ENCODE assay signal across 9 mouse cellular contexts in the genomic region with DNA sequence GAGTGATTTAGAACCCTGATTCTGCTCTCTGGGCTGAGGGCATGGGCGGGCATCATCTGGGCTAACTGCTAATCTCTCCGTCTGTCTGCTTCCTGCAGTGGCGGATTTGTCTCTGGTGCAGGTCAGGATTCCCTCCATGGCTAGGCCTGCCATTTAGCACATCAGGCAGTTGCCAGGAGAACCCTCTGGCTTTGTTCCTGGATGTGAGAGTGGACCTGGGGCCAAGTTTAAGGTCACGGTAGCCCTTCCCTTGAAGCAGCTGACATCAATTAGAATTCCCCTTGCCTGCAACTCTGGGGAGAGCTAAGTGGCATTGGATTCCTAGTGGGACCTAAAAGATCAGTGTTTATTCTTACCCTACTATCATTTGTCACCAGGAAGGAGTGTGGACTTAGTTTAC.
A peak's percentile ranks its signal among the peaks of the same experiment; 100 is the strongest.
DNase-seq lines count a peak whose midpoint lies in the region.
"Had no signal": no experiment of that assay in that cellular context is flagged by ENCODE, and none has a peak within 500 bp of the region (broad histone marks: within the 10 kb centered on the region; RNA-seq: fewer than 3 reads in every experiment).

No protein-coding gene starts in this region.

- peaks cover 13% of the 10 kb centered on the region; the same call in 1 of the 2 replicates for H3K36me3 ChIP-seq in heart, embryonic 10.5 days

- peak; percentile 98 for DNase-seq in heart, adult 11 months
- DNase-seq in heart, embryonic 10.5 days (ENCODE audit: low spot score), result no peak
- DNase-seq in adipocyte (ENCODE audit: low spot score), result peak; percentile 20
- DNase-seq in cerebellum, adult 9-11 months, result peak; percentile 63
- peak; percentile 72 for DNase-seq in heart, adult 8-10 months (ENCODE audit: low spot score)
- DNase-seq in spleen, postnatal 10 days (ENCODE audit: low spot score in 2 of 2), result no peak
- no peak for DNase-seq in urinary bladder, postnatal 25 days (ENCODE audit: low spot score)
- DNase-seq in layer of hippocampus, adult 18-20 months (ENCODE audit: low spot score in 2 of 2), result no peak

- peaks cover 5% of the 10 kb centered on the region; the same call in 1 of the 2 replicates for H3K4me1 ChIP-seq in heart, embryonic 10.5 days

- H3K4me3 ChIP-seq in heart, embryonic 10.5 days, result no peak overlapping the region

- no peak overlapping the region for H3K27ac ChIP-seq in heart, embryonic 10.5 days
- H3K27ac ChIP-seq: macrophage had no signal

- 84% methylated on average over 4 of the region's 4 CpGs for WGBS in heart, embryonic 10.5 days

- H3K27me3 ChIP-seq in heart, embryonic 10.5 days (ENCODE audit: insufficient read depth, poor library complexity, severe bottlenecking), result no peaks in the 10 kb centered on the region

- H3K9me3 ChIP-seq in heart, embryonic 10.5 days, result no peaks in the 10 kb centered on the region

Comparison
In these comparisons a context has a peak if more than half of its experiments do, and no peak if none do; other contexts are left out.
1. DNase-seq: peak in heart, adult 11 months (single experiment), adipocyte (single experiment), cerebellum, adult 9-11 months (single experiment) and heart, adult 8-10 months (single experiment); none in heart, embryonic 10.5 days (single experiment), spleen, postnatal 10 days (0 of 2), urinary bladder, postnatal 25 days (single experiment) and layer of hippocampus, adult 18-20 months (0 of 2).